Mouse (Mus musculus) adrenal gland, postnatal 25 days (tissue): ENCODE results near the gene Gal3st2. TPM values are rescaled to one million over a fixed set of nuclear protein-coding genes. Genes with fewer than 3 reads are reported as not detected.
"Not testable (repeated sequence)": the region's sequence is repeated elsewhere in the genome, so short reads cannot be mapped to it uniquely, and the experiment has no call there.

Experiments used
- DNase-seq: peaks from one replicate; pipeline ENCODE4 v3.0.0; 2021; ENCODE audit warnings: mixed read lengths
- total RNA-seq: library from RNA; stranded (reverse); gene quantifications from 2 replicates; pipeline ENCODE4 v1.2.3, GENCODE M21; 2021

Gene Gal3st2
- total RNA-seq, 1 experiment from 2014 or later: not detected

DNA sequence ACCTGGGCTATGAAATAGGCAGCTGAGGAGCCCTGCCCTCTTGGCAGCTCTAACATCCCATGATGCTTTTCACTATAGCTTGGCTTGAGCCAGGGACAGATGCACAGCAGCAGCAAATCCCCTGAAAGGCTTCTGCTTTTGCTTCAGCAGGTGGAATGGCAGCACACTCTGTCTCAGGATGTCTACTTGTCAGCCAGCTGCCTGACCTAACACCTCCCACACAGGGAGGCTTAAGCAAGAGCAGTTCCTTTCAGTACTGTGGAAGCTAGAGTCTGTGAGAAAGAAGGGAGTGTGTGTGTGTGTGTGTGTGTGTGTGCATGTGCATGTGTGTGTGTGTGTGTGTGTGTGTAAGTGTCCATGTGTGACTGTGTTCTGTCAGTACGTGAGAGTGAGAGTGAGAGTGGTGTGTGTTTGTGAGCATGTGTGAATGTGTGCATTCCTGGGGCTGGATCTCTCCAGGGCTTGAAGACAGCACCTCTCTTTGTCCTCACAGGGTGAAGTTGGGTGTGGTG, 10.5 kb downstream of the Gal3st2 start:
- DNase-seq: not testable (repeated sequence)

DNA sequence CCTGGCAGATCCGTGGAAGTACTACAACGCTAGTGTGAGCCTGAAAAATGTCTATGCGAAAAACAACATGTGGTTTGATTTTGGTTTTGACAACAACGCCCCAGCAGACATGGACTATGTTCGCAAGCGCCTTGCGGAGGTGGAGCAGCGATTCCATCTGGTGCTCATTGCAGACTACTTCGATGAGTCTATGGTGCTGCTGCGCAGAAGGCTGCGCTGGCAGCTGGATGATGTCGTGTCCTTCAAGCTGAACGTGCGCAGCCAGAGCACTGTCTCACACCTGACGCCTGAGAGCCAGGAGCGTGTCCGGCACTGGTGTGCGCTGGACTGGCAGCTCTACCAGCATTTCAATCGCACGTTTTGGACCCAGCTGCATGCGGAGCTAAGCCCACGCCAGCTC, 13.3 kb downstream of the Gal3st2 start:
- DNase-seq: not testable (repeated sequence)

- DNase-seq: not testable (repeated sequence)
These were observed 20.7 kb downstream of the Gal3st2 start for GRCm38 (mm10) chr1:93881778-93882177.

- DNase-seq: not testable (repeated sequence)
These were observed 29.8 kb downstream of the Gal3st2 start for GRCm38 (mm10) chr1:93890936-93891335.

GRCm38 (mm10) chr1:93897395-93897794, 36.3 kb downstream of the Gal3st2 start:
- not testable (repeated sequence) for DNase-seq

GRCm38 (mm10) chr1:93901291-93901690, 40.2 kb downstream of the Gal3st2 start:
- DNase-seq: not testable (repeated sequence)

- not testable (repeated sequence) for DNase-seq
These were observed 45.6 kb downstream of the Gal3st2 start for GRCm38 (mm10) chr1:93906690-93907089.

GRCm38 (mm10) chr1:93908977-93909586, 48.0 kb downstream of the Gal3st2 start:
- DNase-seq: not testable (repeated sequence)

DNA sequence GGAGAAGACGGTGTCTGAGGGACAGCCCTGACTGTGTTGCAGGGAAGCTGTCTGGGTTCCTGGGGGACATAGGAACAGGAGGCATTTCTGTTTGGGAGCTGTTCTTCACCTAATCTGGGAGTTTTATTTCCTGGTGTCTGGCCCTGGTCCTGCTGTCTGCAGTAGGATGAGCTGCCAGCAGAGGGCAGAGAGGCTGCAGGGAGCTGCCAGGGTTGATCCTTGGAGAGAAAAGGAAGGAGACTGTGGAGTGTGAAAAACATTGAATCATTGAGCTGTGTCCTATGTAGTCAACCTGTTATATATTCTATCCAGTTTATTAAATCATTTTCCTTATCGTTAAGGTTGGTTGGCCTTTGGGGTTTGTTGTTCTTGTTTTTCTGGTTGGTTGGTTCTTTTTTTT, 50.8 kb downstream of the Gal3st2 start:
- not testable (repeated sequence) for DNase-seq

DNA sequence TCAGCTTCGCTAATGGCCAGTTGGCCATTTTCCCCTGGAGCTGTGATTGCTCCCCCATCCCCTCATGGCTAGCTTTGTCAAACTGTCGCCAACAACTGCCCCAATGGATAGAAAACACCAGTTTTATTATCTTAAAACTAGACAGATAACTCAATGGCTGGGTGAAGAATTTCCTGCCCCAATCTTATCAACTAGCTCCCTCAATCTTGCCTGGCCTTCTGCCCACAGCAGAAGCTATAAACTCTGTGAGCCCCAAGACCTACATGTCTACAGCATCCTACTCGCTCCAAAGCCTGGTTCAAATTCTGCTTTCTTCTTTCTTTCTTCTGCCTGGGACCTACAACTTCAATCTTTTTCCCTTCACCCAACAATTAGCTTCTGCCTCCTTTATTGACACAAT, 56.1 kb downstream of the Gal3st2 start:
- DNase-seq: not testable (repeated sequence)

DNA sequence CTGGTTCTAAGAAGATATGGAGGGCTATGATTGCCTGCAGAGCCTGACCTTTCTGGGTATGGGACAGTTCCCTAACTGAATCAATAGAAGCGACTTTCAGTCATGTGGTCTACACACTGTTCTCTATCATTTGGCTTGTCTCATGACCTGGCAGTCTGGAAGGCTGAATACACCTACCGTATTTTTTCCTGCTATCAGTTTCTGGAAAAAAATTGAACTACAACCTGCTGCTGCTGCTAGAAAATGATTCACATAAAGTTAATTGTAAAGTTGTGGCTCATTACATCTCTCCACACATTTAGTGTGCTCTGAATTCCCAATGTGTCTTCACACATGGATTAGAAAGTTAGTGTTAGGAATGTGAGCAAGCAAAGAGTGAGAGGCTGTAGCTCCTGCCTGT, 56.9 kb downstream of the Gal3st2 start, which contains the start of gene Gal3st2b:
TSS of gene Gal3st2b (plus strand) at position 301 of the 400 bp plus-strand sequence.
- DNase-seq: not testable (repeated sequence)

- not testable (repeated sequence) for DNase-seq
These were observed 57.7 kb downstream of the Gal3st2 start for GRCm38 (mm10) chr1:93918775-93919174.

GRCm38 (mm10) chr1:93919321-93919720, 58.2 kb downstream of the Gal3st2 start:
- not testable (repeated sequence) for DNase-seq

DNA sequence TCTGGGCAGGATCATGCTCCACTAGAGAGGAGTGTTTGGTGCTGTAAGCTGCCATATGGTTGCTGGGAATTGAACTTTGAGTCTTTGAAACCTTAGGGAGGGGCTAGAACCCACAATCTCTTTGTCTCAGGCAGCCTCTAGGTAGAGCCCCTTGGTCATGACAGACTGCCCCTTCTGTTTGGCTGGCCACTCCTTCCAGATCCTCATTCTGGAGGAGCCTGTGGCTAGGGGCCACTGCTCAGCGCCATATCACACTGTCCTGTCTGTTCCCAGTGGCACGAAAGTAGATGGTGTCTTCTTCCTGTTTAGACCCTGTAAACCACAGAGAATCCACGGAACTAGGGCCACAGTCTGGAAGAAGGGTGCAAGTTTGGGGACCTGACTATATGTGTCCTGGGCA, 61.5 kb downstream of the Gal3st2 start:
- DNase-seq: not testable (repeated sequence)

GRCm38 (mm10) chr1:93923098-93923497, 62.0 kb downstream of the Gal3st2 start:
- DNase-seq: not testable (repeated sequence)

Other genes starting within 250 kb of the Gal3st2 start
- gene Stk25, start 202.6 kb upstream of the Gal3st2 start, total RNA-seq: 98.3 and 156 TPM in 2 replicates
- 10.9 and 12.6 TPM in 2 replicates for gene Bok, start 175.6 kb upstream of the Gal3st2 start, total RNA-seq
- gene Atg4b, start 109.8 kb upstream of the Gal3st2 start, total RNA-seq: 63.3 and 88.0 TPM in 2 replicates
- 58.4 and 59.2 TPM in 2 replicates for gene Thap4, start 106.4 kb upstream of the Gal3st2 start, total RNA-seq
- 77.9 and 86.1 TPM in 2 replicates for gene Dtymk, start 59.4 kb upstream of the Gal3st2 start, total RNA-seq
- 15.0 and 20.0 TPM in 2 replicates for gene Ing5, start 57.3 kb upstream of the Gal3st2 start, total RNA-seq
- 50.2 and 61.4 TPM in 2 replicates for gene D2hgdh, start 36.4 kb upstream of the Gal3st2 start, total RNA-seq
- 0.12 TPM in 1 of 2 replicates, not detected in the other for gene Gal3st2b, start 57.0 kb downstream of the Gal3st2 start, total RNA-seq
- gene Gal3st2c, start 129.2 kb downstream of the Gal3st2 start, total RNA-seq: 0.09 and 0.14 TPM in 2 replicates
- not detected in 2 replicates for gene Neu4, start 159.1 kb downstream of the Gal3st2 start, total RNA-seq
- not detected in 2 replicates for gene Pdcd1, start 191.2 kb downstream of the Gal3st2 start, total RNA-seq